Comparison of ENCODE assay signal across 16 mouse cellular contexts in the genomic region with DNA sequence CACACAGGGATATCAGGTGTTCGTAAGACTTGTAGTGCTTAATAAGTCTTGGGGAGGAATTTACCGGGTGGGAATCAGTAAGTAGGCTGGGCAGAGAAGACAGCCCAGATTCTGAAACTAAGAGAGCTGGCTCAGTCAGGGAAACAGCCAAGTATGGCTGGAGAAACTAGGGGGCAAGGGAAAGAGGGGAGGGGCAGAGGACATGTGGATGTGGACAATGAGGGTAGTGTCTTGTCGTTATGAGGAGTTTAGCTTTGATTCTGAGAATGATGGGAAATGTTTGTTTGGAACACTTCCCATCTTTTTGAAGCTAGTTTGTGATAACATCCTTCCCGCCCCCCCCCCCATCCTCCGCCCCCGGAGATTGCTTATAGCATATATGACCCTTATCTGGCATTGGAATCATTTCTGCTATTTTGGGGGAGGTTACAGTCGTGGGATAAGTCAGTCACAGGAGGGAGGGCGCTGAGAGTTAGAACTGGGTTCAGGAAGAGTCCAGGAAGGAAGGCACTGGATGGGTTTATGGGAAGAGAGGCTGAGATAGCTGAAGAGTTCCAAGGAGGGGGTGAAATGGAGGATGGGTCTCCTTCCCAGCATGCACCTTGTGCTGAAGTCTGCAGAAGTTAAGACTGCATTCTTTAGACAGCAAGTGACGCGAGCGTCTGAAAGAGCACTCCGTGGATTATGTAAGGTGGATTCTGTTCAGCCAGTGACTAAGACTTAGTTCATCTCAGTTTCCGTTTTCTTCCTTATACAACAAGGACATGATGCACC. TPM values are rescaled to one million over a fixed set of nuclear protein-coding genes. Genes with fewer than 3 reads are reported as not detected.
A peak's percentile ranks its signal among the peaks of the same experiment; 100 is the strongest.
DNase-seq lines count a peak whose midpoint lies in the region; ATAC-seq and TF ChIP-seq lines count a peak whose summit lies in the region.
"Had no signal": no experiment of that assay in that cellular context is flagged by ENCODE, and none has a peak within 500 bp of the region (broad histone marks: within the 10 kb centered on the region; RNA-seq: fewer than 3 reads in every experiment).

No protein-coding gene starts in this region.

- no peaks in the 10 kb centered on the region for H3K27me3 ChIP-seq in heart, embryonic 12.5 days (replicated peaks)
- no peaks in the 10 kb centered on the region for H3K27me3 ChIP-seq in liver, adult 2 months (ENCODE audit: control insufficient read depth, insufficient read depth, low read length)
- no peaks in the 10 kb centered on the region for H3K27me3 ChIP-seq in ES-Bruce4 (ENCODE audit: control insufficient read depth, insufficient read depth, low read length, poor library complexity, severe bottlenecking)
- no peaks in the 10 kb centered on the region for H3K27me3 ChIP-seq in liver, embryonic 13.5 days
- H3K27me3 ChIP-seq in stomach, postnatal 0 days (ENCODE audit: control insufficient read depth, insufficient read depth, low read length), result no peaks in the 10 kb centered on the region
- H3K27me3 ChIP-seq: neural tube, embryonic 12.5 days had no signal

- H3K36me3 ChIP-seq in heart, embryonic 12.5 days, result peaks cover 5% of the 10 kb centered on the region; the same call in 1 of the 2 replicates
- H3K36me3 ChIP-seq in liver, adult 2 months (ENCODE audit: control insufficient read depth, insufficient read depth, low read length), result peaks cover 2% of the 10 kb centered on the region; the same call in 1 of the 2 replicates
- no peaks in the 10 kb centered on the region for H3K36me3 ChIP-seq in ES-Bruce4 (ENCODE audit: control insufficient read depth, insufficient read depth, low read length, poor library complexity, severe bottlenecking)
- no peaks in the 10 kb centered on the region for H3K36me3 ChIP-seq in liver, embryonic 13.5 days
- no peaks in the 10 kb centered on the region for H3K36me3 ChIP-seq in stomach, postnatal 0 days (ENCODE audit: control insufficient read depth, insufficient read depth, low read length)
- H3K36me3 ChIP-seq: neural tube, embryonic 12.5 days had no signal

- no peak overlapping the region for H3K4me3 ChIP-seq in heart, embryonic 12.5 days
- H3K4me3 ChIP-seq in liver, adult 2 months (ENCODE audit: insufficient read depth, low read depth, low read length), result no peak overlapping the region
- no peak overlapping the region for H3K4me3 ChIP-seq in ES-Bruce4 (ENCODE audit: low read depth, low read length)
- H3K4me3 ChIP-seq in liver, embryonic 13.5 days (replicated peaks), result peak overlapping the region; percentile 8; the same call in 1 of the 2 replicates
- H3K4me3 ChIP-seq in stomach, postnatal 0 days (ENCODE audit: low read depth, low read length), result no peak overlapping the region
- H3K4me3 ChIP-seq: heart, adult 2 months; neural tube, embryonic 12.5 days had no signal

- H3K4me2 ChIP-seq in heart, embryonic 12.5 days, result no peak overlapping the region
- peak overlapping the region; percentile 53 for H3K4me2 ChIP-seq in liver, embryonic 13.5 days
- H3K4me2 ChIP-seq in stomach, postnatal 0 days (replicated peaks; ENCODE audit: low read depth), result no peak overlapping the region
- H3K4me2 ChIP-seq: neural tube, embryonic 12.5 days had no signal

- peaks cover 42% of the 10 kb centered on the region for H3K4me1 ChIP-seq in heart, embryonic 12.5 days (replicated peaks)
- H3K4me1 ChIP-seq in liver, adult 2 months (ENCODE audit: control insufficient read depth, insufficient read depth, low read length), result peaks cover 3% of the 10 kb centered on the region
- peaks cover 4% of the 10 kb centered on the region for H3K4me1 ChIP-seq in ES-Bruce4 (ENCODE audit: control insufficient read depth, insufficient read depth, low read length)
- H3K4me1 ChIP-seq in liver, embryonic 13.5 days (replicated peaks), result peaks cover 87% of the 10 kb centered on the region
- no peaks in the 10 kb centered on the region for H3K4me1 ChIP-seq in stomach, postnatal 0 days (replicated peaks; ENCODE audit: control insufficient read depth, insufficient read depth)

- TF ChIP-seq EP300 in ES-Bruce4 (IDR thresholded peaks at IDR 0.05; ENCODE audit: insufficient read depth, low read depth, low read length), result no peak
- TF ChIP-seq EP300 in stomach, postnatal 0 days (optimal IDR thresholded peaks at IDR 0.05), result no peak

- no peak overlapping the region for H3K9ac ChIP-seq in heart, embryonic 12.5 days
- H3K9ac ChIP-seq in liver, adult 2 months (ENCODE audit: low read depth, low read length), result no peak overlapping the region
- H3K9ac ChIP-seq in ES-Bruce4 (ENCODE audit: low read depth, poor library complexity, severe bottlenecking), result no peak overlapping the region; the same call in 1 of the 2 replicates
- H3K9ac ChIP-seq in liver, embryonic 13.5 days, result peak overlapping the region; percentile 41; the same call in 1 of the 2 replicates
- H3K9ac ChIP-seq in stomach, postnatal 0 days (ENCODE audit: low read length), result no peak overlapping the region
- H3K9ac ChIP-seq: neural tube, embryonic 12.5 days had no signal

- no peak for TF ChIP-seq CTCF in liver, adult 2 months (IDR thresholded peaks at IDR 0.05; ENCODE audit: low read depth, low read length)
- TF ChIP-seq CTCF in ES-Bruce4 (IDR thresholded peaks at IDR 0.05; ENCODE audit: low read depth, low read length), result no peak
- TF ChIP-seq CTCF in stomach, postnatal 0 days (IDR thresholded peaks at IDR 0.05; ENCODE audit: low read depth), result no peak

- ATAC-seq in heart, embryonic 12.5 days (ENCODE audit: insufficient number of reproducible peaks, low FRiP score), result no peak
- peak; percentile 5 for ATAC-seq in liver, embryonic 13.5 days (ENCODE audit: low read depth)
- no peak for ATAC-seq in stomach, postnatal 0 days (ENCODE audit: low FRiP score, low TSS enrichment)
- ATAC-seq: forebrain, embryonic 16.5 days; midbrain, embryonic 16.5 days had no signal

- H3K27ac ChIP-seq in heart, embryonic 12.5 days (ENCODE audit: poor library complexity, severe bottlenecking), result no peak overlapping the region
- peak overlapping the region; percentile 59 for H3K27ac ChIP-seq in liver, adult 2 months (replicated peaks; ENCODE audit: insufficient read depth, low read depth, low read length)
- peak overlapping the region; percentile 84 for H3K27ac ChIP-seq in ES-Bruce4 (ENCODE audit: insufficient read depth, low read length)
- H3K27ac ChIP-seq in liver, embryonic 13.5 days, result peak overlapping the region; percentile 54
- no peak overlapping the region for H3K27ac ChIP-seq in stomach, postnatal 0 days (replicated peaks)
- H3K27ac ChIP-seq: neural tube, embryonic 12.5 days had no signal

- peak; percentile 69 for DNase-seq in heart, adult 11 months
- no peak for DNase-seq in liver, adult 2 months (ENCODE audit: extremely low read depth, low read depth, low spot score)
- no peak for DNase-seq in liver
- no peak for DNase-seq in liver, embryonic 13.5 days
- DNase-seq in testis, postnatal 14 days (ENCODE audit: low spot score), result no peak
- DNase-seq in stomach, postnatal 0 days (ENCODE audit: low spot score), result no peak
- DNase-seq: cerebellum, adult 18-20 months; heart, adult 2 months; kidney, postnatal 4 days; right cerebral cortex, postnatal 4 days; thymus, adult 18-20 months had no signal

- H3K79me2 ChIP-seq in liver, adult 2 months (ENCODE audit: control insufficient read depth, insufficient read depth, low read length), result peaks cover 8% of the 10 kb centered on the region; the same call in 1 of the 2 replicates

- H3K9me3 ChIP-seq in heart, embryonic 12.5 days (replicated peaks), result no peaks in the 10 kb centered on the region
- H3K9me3 ChIP-seq in ES-Bruce4 (replicated peaks; ENCODE audit: control insufficient read depth, insufficient read depth, low read length, poor library complexity, severe bottlenecking), result no peaks in the 10 kb centered on the region
- no peaks in the 10 kb centered on the region for H3K9me3 ChIP-seq in liver, embryonic 13.5 days (replicated peaks)
- H3K9me3 ChIP-seq in stomach, postnatal 0 days (ENCODE audit: control insufficient read depth, low read length), result no peaks in the 10 kb centered on the region
- H3K9me3 ChIP-seq: neural tube, embryonic 12.5 days had no signal

- no peak for TF ChIP-seq POLR2A in liver, adult 2 months (IDR thresholded peaks at IDR 0.05; ENCODE audit: extremely low read depth, insufficient read depth, low read length)
- TF ChIP-seq POLR2A in ES-Bruce4 (IDR thresholded peaks at IDR 0.05; ENCODE audit: insufficient read depth, low read length), result no peak

- 82% methylated on average over 13 of the region's 13 CpGs for WGBS in heart, embryonic 12.5 days
- 80% methylated on average over 13 of the region's 13 CpGs for WGBS in liver, adult 2 months
- 57% methylated on average over 13 of the region's 13 CpGs for WGBS in liver, embryonic 13.5 days (ENCODE audit: insufficient replicate concordance)
- WGBS in stomach, postnatal 0 days, result 86% methylated on average over 13 of the region's 13 CpGs

RNA-seq across cellular contexts. Expression of gene Arl15, which starts 57.5 kb away (rescaled TPM):
- 7.7 and 9.1 TPM in 2 replicates for polyA plus RNA-seq in heart, embryonic 12.5 days (2016; fragmentation: Nextera tagmentation; extraction: Ambion mirVana)
- 6.5 and 6.8 TPM in 2 replicates for total RNA-seq in liver, adult 2 months (2014; rRNA removed)
- polyA plus RNA-seq in liver, adult 2 months (2012; rRNA removed), result 1.5 and 1.9 TPM in 2 replicates
- polyA plus RNA-seq in ES-Bruce4 (2011; ENCODE audit: insufficient read depth, insufficient read length, low read depth, missing spikeins), result 53.3 and 57.0 TPM in 2 replicates
- polyA plus RNA-seq in liver, embryonic 13.5 days (2015; fragmentation: Nextera tagmentation; extraction: Ambion mirVana), result 2.5 and 2.9 TPM in 2 replicates
- 3.4 and 3.7 TPM in 2 replicates for polyA plus RNA-seq in stomach, postnatal 0 days (2015; fragmentation: Nextera tagmentation; extraction: Ambion mirVana)

Comparison
In these comparisons a context has a peak if more than half of its experiments do, and no peak if none do; other contexts are left out.
1. H3K27ac ChIP-seq: peak in liver, adult 2 months (single experiment), ES-Bruce4 (single experiment) and liver, embryonic 13.5 days (single experiment); none in heart, embryonic 12.5 days (single experiment) and stomach, postnatal 0 days (single experiment).